Mouse (Mus musculus) C2C12 (cell line): ENCODE data around the gene Map3k15.

Experiments
- CEBPB ChIP-seq: IDR thresholded peaks from one replicate; pipeline ENCODE4 v1.6.1; 2011; ENCODE audit warnings: low read depth, mild to moderate bottlenecking, control low read depth, moderate library complexity
- CTCF ChIP-seq: IDR thresholded peaks from one replicate; pipeline ENCODE4 v1.5.1; 2011; ENCODE audit not compliant: control insufficient read depth, insufficient read depth, insufficient read length
- FOSL1 ChIP-seq: IDR thresholded peaks from one replicate; pipeline ENCODE4 v1.8.0; 2011; ENCODE audit warnings: mild to moderate bottlenecking, low read length; ENCODE audit not compliant: poor library complexity, insufficient read depth, severe bottlenecking
- MAX ChIP-seq: IDR thresholded peaks from one replicate; pipeline ENCODE4 v1.6.1; 2011; ENCODE audit warnings: mild to moderate bottlenecking, control low read depth
- MYOD1 ChIP-seq: IDR thresholded peaks from one replicate; pipeline ENCODE4 v1.6.1; 2011; ENCODE audit warnings: low read depth; ENCODE audit not compliant: control insufficient read depth, insufficient read length
- MYOG ChIP-seq: IDR thresholded peaks from one replicate; pipeline ENCODE4 v1.6.1; 2011; ENCODE audit not compliant: control insufficient read depth, insufficient read length; ENCODE audit errors: extremely low read depth
- USF1 ChIP-seq: IDR thresholded peaks from one replicate; pipeline ENCODE4 v1.6.1; 2011; ENCODE audit warnings: low read depth, mild to moderate bottlenecking, control low read depth, moderate library complexity

DNA sequence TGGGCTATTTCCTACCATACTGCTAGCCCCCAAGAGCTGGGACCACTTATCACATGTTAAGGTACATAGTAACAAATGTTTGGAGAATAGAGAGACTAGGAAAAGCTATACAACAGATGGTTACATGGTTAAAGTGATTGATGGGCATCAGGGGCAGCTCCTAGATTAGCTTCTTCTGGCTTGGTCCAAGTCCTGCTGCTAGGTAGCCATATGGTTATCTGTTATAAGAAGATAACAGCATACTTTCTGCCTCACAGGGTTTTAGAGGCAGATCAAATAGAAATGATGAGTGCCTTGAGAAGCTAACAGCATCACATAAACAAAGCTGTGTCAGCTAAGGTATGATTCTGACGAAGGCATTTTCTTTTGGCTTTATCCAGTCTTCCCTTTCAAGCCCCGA lies 26.8 kb upstream of the Map3k15 start:
- TF ChIP-seq MAX (no peak), CTCF (no peak), USF1 (no peak), MYOG (no peak), CEBPB (no peak), FOSL1 (no peak), MYOD1 (no peak)
